Mouse (Mus musculus) midbrain, embryonic 14.5 days (tissue): ENCODE measurements around the gene Hdac1. TPM values are rescaled to one million over a fixed set of nuclear protein-coding genes. Genes with fewer than 3 reads are reported as not detected.
A peak's percentile ranks its signal among the peaks of the same experiment; 100 is the strongest.

Experiments
- ATAC-seq: fragments of 200-750 bp; cut with Nextera tagmentation; 2 replicates; pipeline ENCODE4 v1.8.0; 2017; ENCODE audit warnings: moderate number of reproducible peaks, moderate library complexity; ENCODE audit not compliant: low FRiP score, low TSS enrichment
- DNase-seq: peaks from one replicate; pipeline ENCODE4 v3.0.0-alpha.2; 2015
- H3K27ac ChIP-seq: fragments of 300-500 bp; sonication (generic); replicated peaks from 2 replicates; pipeline ENCODE4 v1.5.1; 2014; ENCODE audit warnings: mild to moderate bottlenecking, low read depth, low read length, moderate library complexity
- H3K27me3 ChIP-seq: fragments of 300-500 bp; sonication (generic); 2 replicates; pipeline ENCODE4 v1.6.1; 2014; ENCODE audit warnings: low read length, control low read depth, mixed read lengths; ENCODE audit not compliant: control insufficient read depth, insufficient read depth
- H3K36me3 ChIP-seq: fragments of 300-500 bp; sonication (generic); 2 replicates; pipeline ENCODE4 v1.6.1; 2014; ENCODE audit warnings: low read length, control low read depth; ENCODE audit not compliant: control insufficient read depth, insufficient read depth
- H3K4me1 ChIP-seq: fragments of 300-500 bp; sonication (generic); 2 replicates; pipeline ENCODE4 v1.6.1; 2014; ENCODE audit warnings: mild to moderate bottlenecking, antibody characterized with exemption, low read length, control low read depth; ENCODE audit not compliant: control insufficient read depth, insufficient read depth
- H3K4me2 ChIP-seq: fragments of 300-500 bp; sonication (generic); 2 replicates; pipeline ENCODE4 v1.6.1; 2014; ENCODE audit warnings: mild to moderate bottlenecking, low read length, moderate library complexity
- H3K4me3 ChIP-seq: fragments of 300-500 bp; sonication (generic); replicated peaks from 2 replicates; pipeline ENCODE4 v1.5.1; 2014; ENCODE audit warnings: low read depth, low read length
- H3K9ac ChIP-seq: fragments of 300-500 bp; sonication (generic); replicated peaks from 2 replicates; pipeline ENCODE4 v1.6.1; 2014; ENCODE audit warnings: mild to moderate bottlenecking, low read length, moderate library complexity
- H3K9me3 ChIP-seq: fragments of 300-500 bp; sonication (generic); 2 replicates; pipeline ENCODE4 v1.6.1; 2016; ENCODE audit warnings: low read length, control low read depth, mixed read lengths; ENCODE audit not compliant: control insufficient read depth
- WGBS: fragments of 180-500 bp; shearing (Covaris S2); extraction: QIAGEN DNeasy Blood & Tissue Kit; methylation state at CpG from one replicate; pipeline ENCODE4 v1.1.7; 2014; 5-methylcytosine and 5-hydroxymethylcytosine counted together
- polyA plus RNA-seq: library from polyadenylated mRNA; unstranded; fragments of >200 nt; fragmentation: Nextera tagmentation; extraction: Ambion mirVana; gene quantifications from 2 replicates; pipeline ENCODE4 v1.2.1, GENCODE M21; 2014

The Hdac1 gene
- polyA plus RNA-seq: 73.6 and 101 TPM in 2 replicates

DNA sequence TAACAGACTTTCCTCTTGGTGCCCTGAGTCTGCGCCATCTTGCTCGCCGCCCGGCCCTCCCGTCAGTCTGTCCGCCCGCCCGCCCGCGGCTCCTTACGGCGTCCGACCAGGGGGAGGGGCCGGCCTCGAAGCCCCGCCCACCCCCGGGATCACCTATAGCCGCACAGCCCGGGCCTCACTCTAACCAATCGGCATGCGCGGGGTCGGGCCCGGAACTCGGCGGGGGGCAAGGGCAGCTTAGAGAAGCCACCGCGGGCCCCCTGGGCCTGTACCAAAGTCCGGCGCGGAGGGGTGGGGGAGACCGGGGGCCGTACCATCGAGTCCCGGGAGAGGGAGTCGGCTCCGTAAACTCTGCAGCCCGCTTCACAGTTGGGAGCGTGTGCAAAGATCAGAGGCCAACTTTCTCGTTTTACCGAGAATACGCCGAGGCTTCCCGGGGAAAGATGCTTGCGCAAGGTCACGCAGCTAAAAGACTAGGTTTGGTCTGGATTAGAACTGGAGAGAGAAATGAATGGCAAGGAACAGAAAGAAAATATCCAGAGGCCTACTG, at the start of gene Hdac1:
Gene Hdac1 (minus strand): TSS at position 122 of the 550 bp plus-strand sequence.
- ATAC-seq: peak; percentile 99
- H3K4me3 ChIP-seq: peak within 1 kb of the TSS; percentile 78
- no peaks in the 10 kb centered on the region for H3K36me3 ChIP-seq
- peaks cover 12% of the 10 kb centered on the region for H3K4me1 ChIP-seq
- H3K9me3 ChIP-seq: no peaks in the 10 kb centered on the region
- peak within 1 kb of the TSS; percentile 68 for H3K4me2 ChIP-seq
- no peaks in the 10 kb centered on the region for H3K27me3 ChIP-seq
- DNase-seq: peak; percentile 98
- WGBS: under 1% methylated on average over 46 of the region's 46 CpGs
- peak within 1 kb of the TSS; percentile 74 for H3K27ac ChIP-seq
- peak within 1 kb of the TSS; percentile 78 for H3K9ac ChIP-seq

DNA sequence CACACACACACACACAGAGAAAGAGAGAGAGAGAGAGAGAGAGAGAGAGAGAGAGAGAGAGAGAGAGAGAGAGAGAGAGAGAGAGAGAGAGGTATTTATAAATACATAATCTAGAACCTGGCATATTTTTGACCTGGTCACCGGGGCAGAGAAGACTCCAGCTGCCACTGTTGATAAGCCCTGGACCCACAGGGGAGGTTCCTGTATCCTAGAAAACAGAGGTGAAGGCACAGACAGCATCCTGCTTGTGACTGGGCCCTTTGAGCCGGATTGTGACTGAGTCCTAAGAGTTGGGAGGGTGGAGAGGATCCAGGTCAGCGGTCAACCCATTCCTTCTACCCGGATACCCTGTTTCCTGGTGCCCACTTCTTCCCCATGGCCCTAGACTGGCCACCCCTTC, 46.4 kb upstream of the Hdac1 start:
- Histone ChIP-seq H3K9ac (no peak overlapping the region), H3K9me3 (no peaks in the 10 kb centered on the region), H3K27ac (no peak overlapping the region), H3K4me3 (no peak overlapping the region), H3K4me1 (peaks cover 7% of the 10 kb centered on the region; the same call in 1 of the 2 replicates), H3K27me3 (no peaks in the 10 kb centered on the region), H3K36me3 (peaks cover 38% of the 10 kb centered on the region), H3K4me2 (no peak overlapping the region)
- DNase-seq (no peak), ATAC-seq (no peak)
- 84% methylated on average over 4 of the region's 4 CpGs for WGBS

DNA sequence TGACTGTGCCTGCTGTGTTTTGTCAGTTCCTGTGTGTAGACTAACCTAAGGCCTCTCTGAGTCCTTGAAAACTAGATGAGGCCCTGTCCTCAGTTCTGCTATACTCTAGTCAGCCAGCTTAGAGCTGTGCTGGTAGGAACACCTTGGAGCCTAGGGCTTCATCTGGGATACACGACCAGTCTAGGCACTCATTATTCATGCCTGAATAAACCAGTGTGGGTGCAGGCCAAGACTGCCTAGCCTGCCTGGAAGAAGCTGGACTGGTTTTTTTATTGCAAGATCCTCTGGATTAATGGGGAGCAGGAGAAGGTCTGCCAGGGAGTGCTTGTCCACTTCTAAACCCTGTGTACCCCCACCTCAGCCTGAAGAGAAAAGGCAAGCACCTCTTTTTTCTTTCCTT, 44.4 kb upstream of the Hdac1 start:
- no peaks in the 10 kb centered on the region for H3K27me3 ChIP-seq
- peaks cover 7% of the 10 kb centered on the region; the same call in 1 of the 2 replicates for H3K4me1 ChIP-seq
- no peak overlapping the region for H3K4me3 ChIP-seq
- peaks cover 19% of the 10 kb centered on the region for H3K36me3 ChIP-seq
- ATAC-seq (no peak), DNase-seq (no peak)
- WGBS: 31% methylated on average over 1 of the region's 1 CpGs
- H3K9me3 ChIP-seq: no peaks in the 10 kb centered on the region
- H3K4me2 ChIP-seq: no peak overlapping the region
- H3K27ac ChIP-seq: no peak overlapping the region
- H3K9ac ChIP-seq: no peak overlapping the region

DNA sequence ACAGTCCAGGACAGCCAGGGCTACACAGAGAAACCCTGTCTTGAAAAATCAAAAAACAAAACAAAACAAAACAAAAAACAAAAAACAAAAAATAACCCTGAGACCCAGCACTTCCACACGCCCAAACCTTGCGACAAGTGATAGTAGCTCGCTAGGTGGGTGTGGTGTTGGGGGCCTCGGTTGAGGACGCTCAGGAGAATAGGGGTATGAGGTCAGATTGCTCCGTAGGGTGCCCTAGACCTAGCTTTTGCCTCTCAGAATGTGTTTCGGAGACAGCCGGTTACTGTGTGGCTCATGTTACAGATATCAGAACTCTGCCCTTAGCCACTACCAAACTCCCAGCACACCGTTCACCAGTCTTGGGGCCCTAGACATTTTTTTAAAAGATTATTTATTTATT, 43.3 kb upstream of the Hdac1 start:
- peaks cover 7% of the 10 kb centered on the region for H3K36me3 ChIP-seq
- no peak for ATAC-seq

DNA sequence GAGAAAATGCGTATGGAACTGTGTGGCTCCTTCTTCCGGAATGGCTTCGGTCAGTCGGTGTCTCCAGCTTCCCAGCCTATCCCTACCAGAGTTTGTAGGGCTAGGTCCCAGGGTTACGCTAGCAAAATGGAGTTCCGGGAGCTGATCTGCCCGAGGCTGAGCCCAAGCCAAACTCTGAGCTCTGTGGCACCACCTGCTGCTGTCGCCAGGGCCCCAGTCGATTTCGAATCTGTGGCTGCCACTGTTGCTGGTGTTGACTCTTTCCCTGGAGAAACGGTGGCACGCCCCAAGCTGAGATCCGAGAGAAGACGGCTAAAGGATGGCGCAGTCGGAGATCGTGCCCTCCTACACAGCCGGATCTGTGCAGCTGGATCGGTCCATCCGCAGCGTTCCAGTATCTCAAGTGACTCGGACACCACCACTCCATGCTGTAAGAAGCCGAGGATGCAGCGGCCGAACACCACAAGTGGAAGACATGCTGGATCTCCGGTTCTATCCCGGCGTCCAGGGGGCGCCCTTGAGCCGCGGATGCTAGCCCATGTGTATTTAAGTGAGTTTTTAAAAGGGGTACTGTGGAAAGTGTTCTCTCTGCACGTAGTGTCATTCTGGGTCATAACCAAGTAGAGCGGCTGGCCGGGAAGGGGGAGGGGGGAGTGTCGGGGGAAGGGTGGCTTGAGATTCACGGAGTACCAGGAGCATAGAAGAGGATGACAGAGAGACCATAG, 42.5 kb upstream of the Hdac1 start:
- WGBS: 3% methylated on average over 36 of the region's 36 CpGs
- ATAC-seq: no peak
- H3K27ac ChIP-seq: no peak overlapping the region

More for the DNA sequence above, 43.3 kb upstream of the Hdac1 start:
- Histone ChIP-seq H3K27ac (no peak overlapping the region), H3K27me3 (no peaks in the 10 kb centered on the region), H3K9ac (no peak overlapping the region), H3K9me3 (no peaks in the 10 kb centered on the region), H3K4me1 (peaks cover 7% of the 10 kb centered on the region; the same call in 1 of the 2 replicates), H3K4me3 (no peak overlapping the region), H3K4me2 (no peak overlapping the region)
- DNase-seq: no peak
- 82% methylated on average over 9 of the region's 9 CpGs for WGBS

DNA sequence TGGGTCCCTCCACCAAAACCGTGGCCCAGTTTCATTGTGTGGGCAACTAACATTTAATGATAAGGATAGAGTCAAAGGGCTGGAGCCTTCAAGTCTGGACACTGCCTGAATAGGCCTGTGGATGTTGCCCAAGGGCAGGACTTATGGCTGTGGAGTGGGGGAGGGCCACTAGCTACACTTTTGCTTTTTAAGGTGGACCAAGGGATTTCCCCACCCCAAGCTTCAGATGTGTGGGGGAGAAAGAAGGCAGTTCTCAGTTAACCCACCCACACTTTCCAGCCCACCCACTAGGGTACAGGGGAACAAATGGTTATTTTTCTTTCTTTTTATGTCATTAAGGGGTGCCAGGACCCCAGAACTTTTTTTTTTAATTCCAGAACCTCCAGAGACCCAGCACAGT, 41.9 kb upstream of the Hdac1 start:
- Histone ChIP-seq H3K27ac (no peak overlapping the region), H3K4me2 (peak overlapping the region; percentile 51)
- WGBS: 85% methylated on average over 1 of the region's 1 CpGs

More for the DNA sequence above, 42.5 kb upstream of the Hdac1 start:
- peak overlapping the region; percentile 28 for H3K4me3 ChIP-seq
- H3K4me1 ChIP-seq: peaks cover 7% of the 10 kb centered on the region; the same call in 1 of the 2 replicates
- peak; percentile 79 for DNase-seq
- H3K9ac ChIP-seq: peak overlapping the region; percentile 14; the same call in 1 of the 2 replicates
- no peaks in the 10 kb centered on the region for H3K27me3 ChIP-seq
- H3K9me3 ChIP-seq: no peaks in the 10 kb centered on the region
- H3K4me2 ChIP-seq: peak overlapping the region; percentile 51
- no peaks in the 10 kb centered on the region for H3K36me3 ChIP-seq

DNA sequence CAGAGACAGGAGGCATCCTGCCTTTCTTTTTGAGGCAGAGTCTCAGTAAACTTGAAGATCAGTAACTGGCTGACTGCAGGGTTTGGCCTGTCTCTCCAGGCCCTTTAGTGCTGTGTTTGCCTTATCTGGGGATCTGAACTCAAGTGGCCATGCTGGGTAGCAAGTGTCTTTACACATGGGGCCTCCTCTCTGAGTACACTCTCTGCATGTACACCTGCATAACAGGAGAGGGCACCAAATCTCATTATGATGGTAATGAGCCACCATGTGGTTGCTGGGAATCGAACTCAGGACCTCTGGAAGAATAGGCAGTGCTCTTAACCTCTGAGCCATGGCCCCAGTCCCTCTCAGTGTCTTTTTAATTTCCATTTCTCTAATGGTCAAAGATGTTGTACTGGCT, 39.7 kb upstream of the Hdac1 start:
- 86% methylated on average over 1 of the region's 1 CpGs for WGBS
- Histone ChIP-seq H3K9me3 (no peaks in the 10 kb centered on the region), H3K27me3 (no peaks in the 10 kb centered on the region), H3K4me1 (peaks cover 8% of the 10 kb centered on the region; the same call in 1 of the 2 replicates), H3K9ac (no peak overlapping the region), H3K27ac (no peak overlapping the region), H3K4me3 (no peak overlapping the region), H3K36me3 (no peaks in the 10 kb centered on the region), H3K4me2 (no peak overlapping the region)
- ATAC-seq (no peak), DNase-seq (no peak)

More for the DNA sequence above, 41.9 kb upstream of the Hdac1 start:
- no peaks in the 10 kb centered on the region for H3K9me3 ChIP-seq
- no peak overlapping the region for H3K9ac ChIP-seq
- ATAC-seq (no peak), DNase-seq (no peak)
- H3K4me3 ChIP-seq: no peak overlapping the region
- H3K27me3 ChIP-seq: no peaks in the 10 kb centered on the region
- no peaks in the 10 kb centered on the region for H3K36me3 ChIP-seq
- peaks cover 7% of the 10 kb centered on the region; the same call in 1 of the 2 replicates for H3K4me1 ChIP-seq

DNA sequence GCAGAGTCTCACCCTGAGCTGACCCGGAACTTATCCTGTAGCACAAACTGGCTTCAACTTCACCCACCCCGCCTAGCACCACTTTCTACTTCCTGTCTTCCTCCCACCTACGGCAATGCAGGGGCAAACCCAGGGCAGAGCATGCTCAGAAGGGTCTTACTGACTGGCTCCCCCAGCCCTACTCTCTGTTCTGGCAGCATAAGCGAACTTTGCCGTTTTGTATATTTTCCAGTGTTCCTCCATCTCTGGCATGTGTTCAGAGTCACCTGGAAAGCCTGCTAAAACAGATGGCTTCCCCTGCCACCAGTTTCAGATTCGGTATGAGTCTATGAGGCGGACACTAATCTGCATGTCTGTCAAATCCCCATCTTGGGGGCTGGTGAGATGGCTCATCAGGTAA, 37.8 kb upstream of the Hdac1 start:
- Histone ChIP-seq H3K4me1 (peaks cover 15% of the 10 kb centered on the region; the same call in 1 of the 2 replicates), H3K27me3 (no peaks in the 10 kb centered on the region), H3K36me3 (no peaks in the 10 kb centered on the region), H3K4me2 (no peak overlapping the region), H3K9me3 (no peaks in the 10 kb centered on the region), H3K4me3 (no peak overlapping the region), H3K9ac (no peak overlapping the region), H3K27ac (no peak overlapping the region)
- no peak for ATAC-seq
- no peak for DNase-seq
- 75% methylated on average over 7 of the region's 7 CpGs for WGBS
